18 mouse cellular contexts compared by ENCODE assay signal in the genomic region with DNA sequence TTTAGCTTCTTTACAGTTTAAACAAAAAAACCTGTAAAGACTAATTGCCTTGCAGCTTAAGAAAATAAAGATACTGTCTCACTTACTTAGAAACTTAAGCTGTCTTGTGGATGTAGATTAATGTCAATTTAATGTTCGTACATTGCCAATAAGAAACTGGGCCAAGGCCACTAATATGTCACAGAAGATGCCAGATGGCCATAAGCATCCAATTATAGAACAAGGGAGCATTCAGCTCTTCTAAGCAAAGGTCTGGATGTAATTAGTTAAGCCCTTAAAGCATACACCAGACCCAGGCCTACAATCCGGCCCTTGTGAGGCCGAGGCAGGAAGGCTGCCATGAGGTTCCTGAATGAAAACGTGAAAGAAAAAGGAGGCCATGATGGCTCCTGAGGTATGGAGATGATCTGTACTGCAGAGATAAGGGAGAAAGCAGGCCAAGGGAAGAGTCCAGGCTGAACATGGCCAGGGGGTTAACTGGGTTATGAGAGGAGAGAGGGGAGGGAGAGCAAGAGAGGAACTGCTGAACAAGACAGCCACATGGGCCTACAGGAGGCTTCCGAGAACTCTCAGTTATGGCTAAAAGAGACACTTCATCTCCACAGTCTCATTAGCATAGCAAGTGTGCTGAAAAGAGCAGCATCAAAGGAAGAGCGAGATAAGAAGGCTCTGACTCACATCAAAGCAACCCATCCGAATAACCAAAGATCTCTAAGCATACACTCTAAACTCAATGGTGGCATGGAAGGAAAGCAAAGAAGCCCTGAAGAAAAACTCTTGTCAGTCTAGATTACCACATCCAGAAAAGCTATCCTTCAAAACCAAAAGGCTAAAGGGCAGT. TPM values are rescaled to one million over a fixed set of nuclear protein-coding genes. Genes with fewer than 3 reads are reported as not detected.
DNase-seq lines count a peak whose midpoint lies in the region; ATAC-seq lines count a peak whose summit lies in the region.
"Had no signal": no experiment of that assay in that cellular context is flagged by ENCODE, and none has a peak within 500 bp of the region (broad histone marks: within the 10 kb centered on the region; RNA-seq: fewer than 3 reads in every experiment).

No protein-coding gene starts in this region.

- no peaks in the 10 kb centered on the region for H3K36me3 ChIP-seq in kidney, embryonic 16.5 days (ENCODE audit: insufficient read depth, low read length)
- H3K36me3 ChIP-seq: heart, embryonic 12.5 days had no signal

- 65% methylated on average over 7 of the region's 7 CpGs for WGBS in kidney, embryonic 16.5 days

- H3K9ac ChIP-seq in kidney, embryonic 16.5 days (replicated peaks; ENCODE audit: low read length): no peak overlapping the region
- H3K9ac ChIP-seq: forebrain, embryonic 13.5 days; heart, embryonic 12.5 days had no signal

- H3K4me3 ChIP-seq in kidney, embryonic 16.5 days (ENCODE audit: low read length): no peak overlapping the region
- H3K4me3 ChIP-seq: forebrain, embryonic 13.5 days; heart, embryonic 12.5 days had no signal

- H3K9me3 ChIP-seq in kidney, embryonic 16.5 days (ENCODE audit: low read length): peaks cover 7% of the 10 kb centered on the region
- H3K9me3 ChIP-seq: forebrain, embryonic 13.5 days; heart, embryonic 12.5 days had no signal

- ATAC-seq in cerebellum, adult (ENCODE audit: insufficient number of reproducible peaks, low FRiP score, low TSS enrichment): peak; percentile 31; the same call in 1 of the 2 replicates
- peak; percentile 40; the same call in 1 of the 2 replicates for ATAC-seq in kidney, embryonic 16.5 days (ENCODE audit: low FRiP score, low TSS enrichment)
- ATAC-seq: forebrain, embryonic 13.5 days had no signal

- H3K4me1 ChIP-seq in kidney, embryonic 16.5 days (ENCODE audit: insufficient read depth, low read length): peaks cover 25% of the 10 kb centered on the region

- H3K4me2 ChIP-seq in kidney, embryonic 16.5 days (replicated peaks; ENCODE audit: low read depth, low read length): no peak overlapping the region
- H3K4me2 ChIP-seq: forebrain, embryonic 13.5 days; heart, embryonic 12.5 days had no signal

- DNase-seq in cerebellum, postnatal 10 days: no peak
- no peak for DNase-seq in kidney, postnatal 36 days
- peak; percentile 37 for DNase-seq in adipocyte (ENCODE audit: low spot score)
- peak; percentile 41 for DNase-seq in retina, embryonic 14.5 days (ENCODE audit: low spot score)
- no peak for DNase-seq in layer of hippocampus, adult 18-20 months (ENCODE audit: low spot score in 2 of 2)
- DNase-seq in urinary bladder, postnatal 14 days (ENCODE audit: low spot score): no peak
- DNase-seq: cerebellum, adult 8-10 months; kidney, adult 11 months; lung, postnatal 10 days; thymus, adult 18-20 months had no signal

- H3K27me3 ChIP-seq in kidney, embryonic 16.5 days (ENCODE audit: insufficient read depth, low read length): no peaks in the 10 kb centered on the region
- H3K27me3 ChIP-seq: forebrain, embryonic 13.5 days; heart, embryonic 12.5 days had no signal

- H3K27ac ChIP-seq in kidney, embryonic 16.5 days (ENCODE audit: low read length): peak overlapping the region; percentile 72
- H3K27ac ChIP-seq: forebrain, embryonic 13.5 days had no signal

RNA-seq across cellular contexts. Expression of gene Tmem30c, which starts 26.8 kb away (rescaled TPM):
- 0.13 TPM in 1 of 2 replicates, not detected in the other for polyA plus RNA-seq in kidney, embryonic 16.5 days (2015; fragmentation: Nextera tagmentation; extraction: Ambion mirVana)
- total RNA-seq in layer of hippocampus, adult 18-20 months (2021): under 1 TPM; 0.42 to 0.43 TPM
- total RNA-seq: gastrocnemius, adult 18-20 months; hematopoietic stem cell, adult 5-6 weeks; liver, adult 2 months; neutrophil, adult 5-6 weeks had no signal
- polyA plus RNA-seq: heart, embryonic 12.5 days; liver, adult 2 months had no signal

RNA-seq across cellular contexts. Expression of gene Filip1l, which starts 33.4 kb away (rescaled TPM):
- polyA plus RNA-seq in kidney, embryonic 16.5 days (2015; fragmentation: Nextera tagmentation; extraction: Ambion mirVana): 27.7 and 28.1 TPM in 2 replicates
- total RNA-seq in layer of hippocampus, adult 18-20 months (2021): 1 to 10 TPM; 3.2 to 4.6 TPM

Comparison
In these comparisons a context has a peak if more than half of its experiments do, and no peak if none do; other contexts are left out.
1. DNase-seq: peak in adipocyte (single experiment) and retina, embryonic 14.5 days (single experiment); none in cerebellum, postnatal 10 days (0 of 2), kidney, postnatal 36 days (0 of 2), layer of hippocampus, adult 18-20 months (0 of 2) and urinary bladder, postnatal 14 days (single experiment).